Mouse (Mus musculus) c-Kit-negative CD71-positive TER-119-positive erythroid progenitor cells, embryonic 14.5 days (primary cell): ENCODE results near the gene Olfr147.
"Not testable (repeated sequence)": the region's sequence is repeated elsewhere in the genome, so short reads cannot be mapped to it uniquely, and the experiment has no call there.

ENCODE experiments used
- DNase-seq: peaks from one replicate; pipeline ENCODE4 v3.0.0-alpha.2; 2013; ENCODE audit warnings: low read depth, low spot score

The Olfr147 gene

GRCm38 (mm10) chr9:38401398-38401797 lies at the start of gene Olfr147:
Gene Olfr147, plus strand, starts transcription at chr9:38401698.
- DNase-seq = no peak

- no peak for DNase-seq
Measured at GRCm38 (mm10) chr9:38366596-38366995, 34.9 kb upstream of the Olfr147 start, which contains the start of gene Olfr250. Gene Olfr250, plus strand, starts transcription at chr9:38366896.

GRCm38 (mm10) chr9:38376786-38377185 lies 24.7 kb upstream of the Olfr147 start, which contains the start of gene Olfr251:
Gene Olfr251, plus strand, starts transcription at chr9:38377086.
- DNase-seq = no peak

GRCm38 (mm10) chr9:38407502-38407901 lies 6.0 kb downstream of the Olfr147 start:
- not testable (repeated sequence) for DNase-seq

- not testable (repeated sequence) for DNase-seq
Measured at GRCm38 (mm10) chr9:38413502-38413901, 12.0 kb downstream of the Olfr147 start.

GRCm38 (mm10) chr9:38423801-38424200 lies 22.3 kb downstream of the Olfr147 start:
- no peak for DNase-seq

- no peak for DNase-seq
Measured at GRCm38 (mm10) chr9:38427026-38427425, 25.5 kb downstream of the Olfr147 start.

- DNase-seq = no peak
Measured at GRCm38 (mm10) chr9:38429155-38429554, 27.7 kb downstream of the Olfr147 start, which contains the start of gene Olfr901. Gene Olfr901, plus strand, starts transcription at chr9:38429455.

- no peak for DNase-seq
Measured at GRCm38 (mm10) chr9:38447352-38447751, 45.9 kb downstream of the Olfr147 start, which contains the start of gene Olfr902. Gene Olfr902, plus strand, starts transcription at chr9:38447652.
